Mouse (Mus musculus): ENCODE results near the gene Mier2. TPM values are rescaled to one million over a fixed set of nuclear protein-coding genes. Genes with fewer than 3 reads are reported as not detected.

Gene Mier2
- polyA plus RNA-seq, 1 experiment from 2014 or later: 32.9 TPM

DNA sequence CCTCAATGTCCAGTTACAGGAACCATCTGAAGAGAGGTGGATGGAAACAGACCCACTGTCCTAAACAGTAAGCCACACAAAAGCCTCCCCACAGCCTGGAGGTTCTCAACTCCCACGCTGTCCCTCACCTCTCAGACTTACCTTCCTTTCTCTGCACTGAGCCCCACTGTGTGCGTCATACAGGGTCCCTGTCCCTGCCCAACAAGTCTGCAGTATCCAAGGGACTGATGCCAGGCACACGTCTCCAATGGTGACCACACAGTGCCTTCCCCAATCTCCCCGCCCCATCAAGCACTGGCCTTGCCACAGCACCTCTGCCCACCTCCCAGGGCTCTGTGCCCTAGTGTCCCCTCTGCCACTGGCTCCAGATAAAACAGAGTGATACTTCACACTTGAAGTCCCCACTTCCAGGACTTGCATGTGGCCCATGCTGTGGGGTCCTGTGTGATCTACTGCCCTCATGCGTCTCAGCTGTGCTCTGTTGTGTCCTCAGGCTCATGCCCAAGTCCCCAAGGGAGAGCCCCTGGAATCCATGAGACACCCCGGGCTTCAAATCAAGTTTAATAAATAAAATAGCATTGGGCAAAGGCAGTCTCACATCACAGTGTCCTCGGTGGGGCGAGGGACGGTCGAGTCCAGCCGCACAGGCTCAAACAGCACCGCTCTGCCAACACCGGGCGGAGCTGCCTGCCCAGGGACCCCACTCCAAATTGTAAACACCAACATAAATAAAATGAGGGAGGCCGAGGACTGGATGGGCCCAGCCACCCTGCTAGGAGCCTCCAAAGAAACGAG lies 15.1 kb downstream of the Mier2 start:
- Histone ChIP-seq H3K4me3 (no peak overlapping the region), H3K36me3 (peaks cover 72% of the 10 kb centered on the region), H3K27me3 (replicated peaks) (peaks cover 2% of the 10 kb centered on the region), H3K4me2 (no peak overlapping the region), H3K27ac (replicated peaks) (no peak overlapping the region), H3K9me3 (no peaks in the 10 kb centered on the region), H3K4me1 (no peaks in the 10 kb centered on the region), H3K9ac (no peak overlapping the region)
- 93% methylated on average over 16 of the region's 16 CpGs for WGBS
- ATAC-seq (ENCODE audit: extremely low read depth, insufficient number of reproducible peaks, low FRiP score, low TSS enrichment): no peak

DNA sequence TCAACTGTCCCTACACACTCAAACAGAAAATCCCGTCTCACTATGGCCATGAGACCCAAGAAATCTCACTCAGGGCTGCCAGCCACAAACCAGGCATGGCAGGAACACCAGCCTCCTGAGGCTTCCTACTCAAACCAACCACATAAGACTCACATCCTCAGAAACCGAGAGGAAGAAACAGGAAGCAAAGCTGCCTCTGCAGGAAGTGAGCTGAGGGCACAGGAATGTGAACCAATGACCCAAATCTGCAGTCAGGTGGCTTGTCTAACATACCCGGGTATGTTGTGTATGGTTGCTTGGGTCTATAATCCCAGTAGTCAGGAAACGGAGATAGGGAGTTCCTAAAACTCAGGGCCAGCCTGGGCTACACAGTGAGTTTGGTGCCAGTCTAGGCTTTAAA lies 16.1 kb downstream of the Mier2 start:
- Histone ChIP-seq H3K4me1 (peaks cover 4% of the 10 kb centered on the region; the same call in 1 of the 2 replicates), H3K9me3 (no peaks in the 10 kb centered on the region), H3K27ac (replicated peaks) (no peak overlapping the region), H3K36me3 (peaks cover 62% of the 10 kb centered on the region), H3K4me2 (no peak overlapping the region), H3K27me3 (replicated peaks) (peaks cover 9% of the 10 kb centered on the region), H3K9ac (no peak overlapping the region), H3K4me3 (no peak overlapping the region)
- 54% methylated on average over 4 of the region's 4 CpGs for WGBS
- ATAC-seq (ENCODE audit: extremely low read depth, insufficient number of reproducible peaks, low FRiP score, low TSS enrichment): no peak

DNA sequence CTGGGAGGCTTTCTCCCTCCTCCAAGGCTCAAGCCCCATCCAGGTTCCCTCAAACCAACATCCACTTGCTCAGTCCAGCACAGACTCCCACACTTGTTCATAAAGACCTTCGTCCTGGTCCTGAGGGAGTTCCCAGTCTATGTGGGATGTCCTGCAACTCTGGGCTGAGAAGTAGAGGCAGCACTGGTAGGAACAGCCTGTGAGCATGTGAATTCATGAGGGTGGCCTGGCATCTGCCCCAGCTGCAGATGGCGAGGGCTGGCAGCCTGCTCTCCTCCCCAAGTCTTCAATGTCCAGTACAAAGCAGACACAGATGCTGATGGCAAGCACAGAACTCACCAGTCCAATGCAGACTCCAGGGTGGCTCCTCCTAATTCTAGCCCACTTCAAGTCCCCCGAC lies 16.7 kb downstream of the Mier2 start:
- peaks cover 4% of the 10 kb centered on the region; the same call in 1 of the 2 replicates for H3K4me1 ChIP-seq
- H3K27ac ChIP-seq (replicated peaks): no peak overlapping the region
- no peak overlapping the region for H3K4me2 ChIP-seq
- H3K9ac ChIP-seq: no peak overlapping the region
- ATAC-seq (ENCODE audit: extremely low read depth, insufficient number of reproducible peaks, low FRiP score, low TSS enrichment): no peak
- H3K36me3 ChIP-seq: peaks cover 57% of the 10 kb centered on the region
- 78% methylated on average over 3 of the region's 3 CpGs for WGBS
- H3K27me3 ChIP-seq (replicated peaks): peaks cover 9% of the 10 kb centered on the region
- no peaks in the 10 kb centered on the region for H3K9me3 ChIP-seq
- H3K4me3 ChIP-seq: no peak overlapping the region

DNA sequence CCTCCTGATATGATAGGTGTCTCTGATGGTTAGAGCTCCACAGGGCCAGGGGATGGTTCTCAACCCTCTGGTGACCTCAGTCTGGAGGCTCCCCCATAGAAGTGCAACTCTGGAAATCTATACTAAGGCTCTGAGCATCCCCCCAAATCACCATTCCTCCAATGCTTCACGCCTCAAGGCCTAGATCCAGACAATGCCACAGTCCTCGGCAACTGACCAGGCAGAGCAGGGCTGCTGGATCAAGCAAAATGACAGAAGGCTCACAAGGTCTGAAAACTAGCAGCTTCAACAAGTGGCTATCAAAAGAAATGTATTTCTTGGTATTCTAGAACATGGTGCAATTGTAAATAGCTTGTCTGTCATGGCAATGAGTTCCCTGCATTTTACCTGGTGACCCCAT lies 17.2 kb downstream of the Mier2 start:
- H3K9ac ChIP-seq: no peak overlapping the region
- peaks cover 7% of the 10 kb centered on the region for H3K4me1 ChIP-seq
- peaks cover 9% of the 10 kb centered on the region for H3K27me3 ChIP-seq (replicated peaks)
- no peak overlapping the region for H3K4me2 ChIP-seq
- H3K4me3 ChIP-seq: no peak overlapping the region
- no peak overlapping the region for H3K27ac ChIP-seq (replicated peaks)
- peaks cover 51% of the 10 kb centered on the region for H3K36me3 ChIP-seq
- no peaks in the 10 kb centered on the region for H3K9me3 ChIP-seq
- no peak for ATAC-seq (ENCODE audit: extremely low read depth, insufficient number of reproducible peaks, low FRiP score, low TSS enrichment)
- WGBS: 78% methylated on average over 2 of the region's 2 CpGs

GRCm38 (mm10) chr10:79537271-79537670 lies 17.7 kb downstream of the Mier2 start:
- Histone ChIP-seq H3K4me2 (no peak overlapping the region), H3K27ac (replicated peaks) (no peak overlapping the region), H3K4me3 (no peak overlapping the region), H3K27me3 (replicated peaks) (peaks cover 13% of the 10 kb centered on the region), H3K4me1 (peaks cover 10% of the 10 kb centered on the region), H3K9ac (no peak overlapping the region), H3K9me3 (no peaks in the 10 kb centered on the region), H3K36me3 (peaks cover 46% of the 10 kb centered on the region)
- no peak for ATAC-seq (ENCODE audit: extremely low read depth, insufficient number of reproducible peaks, low FRiP score, low TSS enrichment)
- WGBS: 92% methylated on average over 7 of the region's 7 CpGs

- Histone ChIP-seq H3K4me1 (peaks cover 10% of the 10 kb centered on the region), H3K36me3 (peaks cover 39% of the 10 kb centered on the region), H3K9me3 (no peaks in the 10 kb centered on the region), H3K4me2 (no peak overlapping the region), H3K27ac (replicated peaks) (no peak overlapping the region), H3K27me3 (replicated peaks) (peaks cover 14% of the 10 kb centered on the region), H3K4me3 (no peak overlapping the region), H3K9ac (no peak overlapping the region)
- WGBS: 64% methylated on average over 12 of the region's 12 CpGs
- no peak for ATAC-seq (ENCODE audit: extremely low read depth, insufficient number of reproducible peaks, low FRiP score, low TSS enrichment)
Measured at GRCm38 (mm10) chr10:79536461-79537080, 18.4 kb downstream of the Mier2 start.

DNA sequence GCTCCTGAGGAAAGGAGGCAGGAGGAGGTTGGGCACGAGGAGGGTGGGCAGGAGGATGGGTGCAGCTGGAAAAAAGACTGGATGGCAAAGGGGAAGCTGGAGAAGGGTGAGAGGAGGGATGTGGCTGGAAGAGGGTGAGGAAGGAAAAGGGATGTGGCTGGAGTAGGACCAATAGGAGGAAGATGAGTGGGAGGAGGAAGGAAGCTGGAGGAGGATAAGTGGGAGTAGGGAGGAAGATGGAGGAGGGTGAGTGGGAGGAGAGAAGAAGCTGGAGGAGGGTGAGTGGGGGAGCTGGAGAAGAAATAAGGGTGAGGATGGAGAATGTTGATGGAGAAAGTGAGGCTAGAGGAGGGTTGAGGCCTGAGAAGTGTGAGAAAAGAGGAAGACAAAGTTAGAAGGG lies 19.6 kb downstream of the Mier2 start:
- peaks cover 28% of the 10 kb centered on the region for H3K36me3 ChIP-seq
- ATAC-seq (ENCODE audit: extremely low read depth, insufficient number of reproducible peaks, low FRiP score, low TSS enrichment): no peak
- peaks cover 14% of the 10 kb centered on the region for H3K27me3 ChIP-seq (replicated peaks)
- H3K9me3 ChIP-seq: no peaks in the 10 kb centered on the region
- no peak overlapping the region for H3K27ac ChIP-seq (replicated peaks)
- H3K4me3 ChIP-seq: no peak overlapping the region
- H3K4me1 ChIP-seq: peaks cover 10% of the 10 kb centered on the region
- WGBS: 63% methylated on average over 1 of the region's 1 CpGs
- no peak overlapping the region for H3K4me2 ChIP-seq
- no peak overlapping the region for H3K9ac ChIP-seq

- Histone ChIP-seq H3K36me3 (peaks cover 23% of the 10 kb centered on the region), H3K9ac (no peak overlapping the region), H3K27me3 (replicated peaks) (peaks cover 14% of the 10 kb centered on the region), H3K4me2 (no peak overlapping the region), H3K9me3 (no peaks in the 10 kb centered on the region), H3K4me3 (no peak overlapping the region), H3K27ac (replicated peaks) (no peak overlapping the region), H3K4me1 (peaks cover 10% of the 10 kb centered on the region)
- ATAC-seq (ENCODE audit: extremely low read depth, insufficient number of reproducible peaks, low FRiP score, low TSS enrichment): no peak
- WGBS: 75% methylated on average over 2 of the region's 2 CpGs
Measured at GRCm38 (mm10) chr10:79534426-79534825, 20.6 kb downstream of the Mier2 start.

GRCm38 (mm10) chr10:79533126-79533911 lies 21.7 kb downstream of the Mier2 start, which contains the start of gene Plpp2:
TSS of gene Plpp2 (minus strand) at chr10:79533796.
- Histone ChIP-seq H3K36me3 (peaks cover 18% of the 10 kb centered on the region; the same call in 1 of the 2 replicates), H3K4me3 (peak within 1 kb of the TSS; percentile 72), H3K27ac (replicated peaks) (no peak within 1 kb of the TSS; the same call in 1 of the 2 replicates), H3K9ac (peak within 1 kb of the TSS; percentile 83), H3K9me3 (no peaks in the 10 kb centered on the region), H3K4me1 (peaks cover 10% of the 10 kb centered on the region), H3K27me3 (replicated peaks) (peaks cover 14% of the 10 kb centered on the region), H3K4me2 (peak within 1 kb of the TSS; percentile 99)
- WGBS: under 1% methylated on average over 52 of the region's 52 CpGs
- ATAC-seq (ENCODE audit: extremely low read depth, insufficient number of reproducible peaks, low FRiP score, low TSS enrichment): peak; percentile 51; the same call in 1 of the 2 replicates

- H3K9me3 ChIP-seq: no peaks in the 10 kb centered on the region
Measured at GRCm38 (mm10) chr10:79532678-79533077, 22.3 kb downstream of the Mier2 start.

DNA sequence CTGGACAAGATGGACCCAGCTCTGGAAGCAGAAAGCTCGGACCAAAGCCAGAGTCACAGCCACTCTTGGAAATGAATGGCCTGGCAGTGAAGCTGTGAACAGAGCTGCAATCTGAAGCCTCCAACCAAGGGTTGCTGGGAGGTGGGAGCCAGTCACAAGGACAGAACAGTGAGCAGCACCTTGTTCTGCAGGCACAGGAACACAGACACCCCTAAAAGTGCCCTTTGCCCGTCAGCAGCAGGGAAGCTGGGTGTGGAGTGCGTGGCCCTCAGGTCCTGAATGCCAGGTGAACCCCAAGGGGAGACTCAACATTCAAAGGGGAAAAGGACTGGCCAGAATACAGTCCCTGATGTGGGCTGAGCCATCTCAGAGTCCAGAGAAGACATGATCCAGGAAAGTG lies 23.4 kb downstream of the Mier2 start:
- ATAC-seq (ENCODE audit: extremely low read depth, insufficient number of reproducible peaks, low FRiP score, low TSS enrichment): no peak
- 80% methylated on average over 3 of the region's 3 CpGs for WGBS

More at GRCm38 (mm10) chr10:79532678-79533077, 22.3 kb downstream of the Mier2 start:
- H3K4me3 ChIP-seq: peak overlapping the region; percentile 72
- H3K4me1 ChIP-seq: peaks cover 10% of the 10 kb centered on the region
- ATAC-seq (ENCODE audit: extremely low read depth, insufficient number of reproducible peaks, low FRiP score, low TSS enrichment): no peak
- 29% methylated on average over 3 of the region's 3 CpGs for WGBS
- H3K27ac ChIP-seq (replicated peaks): no peak overlapping the region
- H3K9ac ChIP-seq: peak overlapping the region; percentile 83
- peaks cover 14% of the 10 kb centered on the region for H3K27me3 ChIP-seq (replicated peaks)
- peaks cover 11% of the 10 kb centered on the region; the same call in 1 of the 2 replicates for H3K36me3 ChIP-seq
- peak overlapping the region; percentile 99 for H3K4me2 ChIP-seq

More for the DNA sequence above, 23.4 kb downstream of the Mier2 start:
- H3K36me3 ChIP-seq: peaks cover 20% of the 10 kb centered on the region
- H3K4me1 ChIP-seq: peaks cover 10% of the 10 kb centered on the region
- H3K9ac ChIP-seq: no peak overlapping the region
- no peaks in the 10 kb centered on the region for H3K9me3 ChIP-seq
- H3K27ac ChIP-seq (replicated peaks): no peak overlapping the region
- no peak overlapping the region for H3K4me2 ChIP-seq
- peaks cover 14% of the 10 kb centered on the region for H3K27me3 ChIP-seq (replicated peaks)
- no peak overlapping the region for H3K4me3 ChIP-seq
